Mouse (Mus musculus): ENCODE results near the gene Pkig.
"Not testable (repeated sequence)": the region's sequence is repeated elsewhere in the genome, so short reads cannot be mapped to it uniquely, and the experiment has no call there.

The Pkig gene

DNA sequence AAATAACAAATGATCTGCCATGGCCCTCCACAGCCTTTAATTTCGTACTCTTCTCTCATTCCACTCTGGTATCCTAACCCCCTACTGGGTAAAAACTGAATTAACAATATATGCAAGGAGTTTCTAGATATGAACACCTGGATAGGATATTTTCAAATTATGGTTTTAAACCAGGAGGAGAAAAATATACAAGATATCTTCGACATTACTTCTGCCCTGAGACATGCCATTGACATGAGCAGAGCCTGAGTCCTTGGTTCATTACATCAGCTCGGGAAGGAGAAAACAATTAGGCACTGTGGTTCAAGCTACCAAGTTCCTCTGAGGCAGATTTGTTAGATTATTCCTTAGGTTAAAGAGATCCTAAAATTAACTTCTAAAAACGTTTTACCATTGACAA is 14.1 kb upstream of the Pkig start:
- DNase-seq: no peak

DNA sequence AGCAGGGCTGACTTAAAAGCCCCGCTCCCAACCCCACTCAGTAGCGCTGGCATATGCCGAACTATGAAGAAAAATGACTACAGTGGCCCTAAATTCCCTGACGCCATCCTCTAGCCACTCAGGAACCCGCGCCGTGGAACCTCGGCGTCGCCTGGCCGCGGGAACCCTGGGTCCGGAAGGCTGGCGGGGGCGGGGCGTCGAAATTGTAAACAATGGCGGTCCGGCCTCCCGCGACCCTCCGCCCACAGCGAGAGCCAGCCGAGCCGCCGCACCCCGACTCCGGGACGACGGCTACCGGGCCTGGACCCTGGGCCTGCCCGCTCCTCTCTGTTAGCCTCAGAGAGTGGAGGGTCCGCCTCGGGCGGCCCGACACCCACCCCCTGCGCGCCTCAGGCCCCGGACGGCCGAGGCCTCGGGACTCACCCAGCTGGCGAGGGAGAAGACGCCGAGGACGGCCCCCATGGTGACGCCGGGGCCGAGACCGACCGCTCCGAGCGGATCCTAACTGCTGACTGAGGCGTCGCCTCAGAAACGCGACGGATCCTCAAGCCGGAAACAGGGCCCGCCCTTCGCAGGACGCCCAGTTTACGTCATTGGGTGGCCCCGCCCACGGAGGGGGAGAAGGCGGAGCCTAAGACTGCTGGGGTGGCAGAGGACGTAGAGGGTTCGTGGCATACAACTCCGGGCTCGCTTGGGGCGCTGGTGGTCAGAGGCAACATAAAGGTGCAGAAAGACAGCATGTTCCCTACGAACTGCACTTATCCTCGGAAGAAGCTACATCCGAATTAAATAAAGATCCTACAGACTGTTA is 13.4 kb upstream of the Pkig start, which contains the start of gene Serinc3:
Serinc3 (minus strand) TSS at position 557 of the 811 bp plus-strand sequence.
- DNase-seq: peak; percentile 99

DNA sequence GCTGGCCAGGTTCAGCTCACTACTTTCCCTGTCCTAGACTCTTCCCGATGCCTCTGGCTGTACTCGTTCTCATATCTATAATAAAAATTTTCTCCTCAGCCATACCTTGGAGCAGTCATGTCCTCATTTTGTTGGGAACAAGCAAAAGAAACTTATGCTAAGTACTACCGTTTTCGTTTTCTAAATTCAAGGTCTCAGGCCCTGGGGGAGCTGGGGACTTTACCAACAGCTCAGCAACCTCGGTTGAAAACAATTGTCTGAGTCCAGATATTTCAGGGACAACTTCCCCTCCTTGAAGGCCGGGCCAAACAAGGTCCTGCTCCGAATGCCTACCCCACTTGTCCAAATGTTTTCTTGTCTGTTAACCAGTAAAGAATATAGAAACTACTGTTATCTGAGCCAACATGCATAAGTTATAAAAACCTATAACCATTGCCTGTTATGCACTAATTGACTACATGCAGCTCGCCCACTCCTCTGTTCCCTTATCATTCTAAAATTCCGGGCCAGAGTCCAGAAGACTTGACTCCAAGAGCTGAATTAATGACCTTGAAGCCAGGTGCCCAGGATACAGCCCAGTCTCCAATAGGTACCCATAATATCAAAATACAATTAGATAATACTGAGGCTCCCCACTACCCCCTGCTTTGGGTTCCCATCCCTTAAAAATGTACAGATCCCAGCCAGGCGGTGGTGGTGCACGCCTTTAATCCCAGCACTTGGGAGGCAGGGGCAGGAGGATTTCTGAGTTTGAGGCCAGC is 12.3 kb upstream of the Pkig start:
- no peak for DNase-seq

DNA sequence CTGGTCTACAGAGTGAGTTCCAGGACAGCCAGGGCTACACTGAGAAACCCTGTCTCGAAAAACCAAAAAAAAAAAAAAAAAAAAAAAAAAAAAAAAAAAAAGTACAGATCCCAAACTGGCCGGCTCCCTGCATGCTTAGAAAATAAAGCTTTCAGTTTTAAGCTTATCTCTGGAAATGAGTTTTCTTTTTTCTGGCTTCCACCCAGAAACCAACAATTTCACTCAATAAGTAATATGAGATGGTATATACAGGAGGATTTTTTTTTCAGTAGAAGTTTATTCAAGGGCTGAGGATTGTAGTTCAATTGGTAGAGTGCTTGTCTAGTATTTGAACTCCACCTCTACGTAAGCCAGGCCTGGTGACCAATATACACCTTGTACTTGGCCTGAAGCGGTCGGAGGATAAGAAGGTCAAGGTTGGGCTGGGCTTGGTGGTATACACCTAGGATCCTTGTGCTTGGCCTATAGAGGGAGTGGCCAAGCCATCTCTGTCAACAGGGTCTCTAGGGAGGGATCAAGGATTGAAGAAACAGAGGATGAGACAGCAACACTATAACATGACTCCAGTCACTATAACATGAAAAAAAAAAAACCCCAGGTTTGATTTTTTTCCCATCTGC is 11.6 kb upstream of the Pkig start:
- no peak for DNase-seq

DNA sequence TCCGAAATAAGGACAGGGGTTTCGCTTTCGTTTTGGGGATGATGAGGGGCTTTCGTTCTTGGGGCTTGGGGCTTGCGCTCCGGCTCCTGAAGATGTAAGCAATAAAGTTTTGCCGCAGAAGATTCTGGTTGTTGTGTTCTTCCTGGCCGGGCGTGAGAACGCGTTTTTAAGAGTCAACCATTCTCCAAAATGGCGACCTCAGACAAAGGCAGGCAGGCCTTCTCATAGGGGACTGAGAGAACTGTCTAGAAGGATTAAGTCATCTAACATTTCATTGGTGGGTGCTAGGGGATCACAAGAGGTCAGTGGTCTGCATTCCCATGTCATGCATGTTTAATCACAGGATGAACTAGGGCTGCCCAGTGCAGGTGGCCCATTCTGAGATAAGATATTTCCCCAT is 2.5 kb upstream of the Pkig start:
- not testable (repeated sequence) for DNase-seq

DNA sequence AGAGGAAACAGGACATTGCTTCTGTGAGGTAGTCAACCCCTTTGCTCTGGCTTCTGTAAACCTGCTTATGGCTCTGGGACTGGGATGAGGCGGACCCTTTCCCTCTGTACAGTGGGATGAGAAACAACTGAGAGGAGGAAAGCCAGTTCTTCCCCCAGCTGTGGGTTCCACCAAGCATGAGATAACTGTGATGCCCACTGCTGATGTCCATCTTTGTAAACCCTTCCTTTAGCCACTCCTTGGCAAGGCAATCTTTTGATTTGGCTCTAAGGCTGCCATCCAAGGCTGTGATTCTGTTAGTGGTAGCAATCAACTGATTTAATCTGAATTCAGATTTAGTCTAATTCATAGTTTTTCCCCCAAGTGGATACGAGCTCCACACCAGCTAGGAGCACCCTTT is 700 bp upstream of the Pkig start:
- no peak for DNase-seq

DNA sequence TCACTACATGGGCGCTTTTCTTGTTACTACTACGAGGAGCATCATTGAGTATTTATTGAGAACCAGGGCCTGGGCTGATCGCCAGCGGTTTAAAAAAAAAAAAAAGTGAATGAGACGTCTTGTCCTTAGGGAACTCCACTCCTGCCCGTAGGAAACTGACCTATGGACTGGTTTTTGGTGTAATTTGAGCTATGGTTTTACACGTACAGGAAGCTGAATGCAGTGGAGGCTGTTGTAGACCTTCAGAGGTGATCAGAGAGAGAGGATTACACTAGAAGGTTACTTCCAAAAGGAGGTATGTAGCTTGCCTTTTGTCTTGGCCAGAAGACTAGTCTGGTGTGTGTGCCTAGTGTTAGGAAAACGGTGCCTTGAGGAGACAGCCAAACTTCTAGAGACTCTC is 755 bp downstream of the Pkig start:
- DNase-seq: peak; percentile 64

DNA sequence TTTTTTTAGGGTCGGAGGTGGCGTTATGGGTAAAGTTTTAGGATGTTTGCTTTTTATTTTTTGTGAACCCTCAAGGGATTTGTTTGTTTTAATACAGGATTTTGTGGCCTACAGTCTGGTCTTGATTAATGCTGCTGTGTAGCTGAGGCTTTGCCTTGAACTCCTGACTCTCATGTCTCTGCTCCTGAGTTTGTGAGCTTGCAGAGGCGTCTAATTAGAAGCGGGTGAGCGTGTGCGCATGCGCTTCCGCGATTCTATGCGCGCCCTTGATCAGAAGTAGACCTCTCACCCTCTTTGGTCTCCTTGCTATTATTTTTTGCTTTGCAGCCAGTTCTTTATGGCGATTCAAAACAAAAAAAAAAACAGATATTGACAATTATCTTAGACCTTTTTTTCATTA is 1.2 kb downstream of the Pkig start:
- no peak for DNase-seq

DNA sequence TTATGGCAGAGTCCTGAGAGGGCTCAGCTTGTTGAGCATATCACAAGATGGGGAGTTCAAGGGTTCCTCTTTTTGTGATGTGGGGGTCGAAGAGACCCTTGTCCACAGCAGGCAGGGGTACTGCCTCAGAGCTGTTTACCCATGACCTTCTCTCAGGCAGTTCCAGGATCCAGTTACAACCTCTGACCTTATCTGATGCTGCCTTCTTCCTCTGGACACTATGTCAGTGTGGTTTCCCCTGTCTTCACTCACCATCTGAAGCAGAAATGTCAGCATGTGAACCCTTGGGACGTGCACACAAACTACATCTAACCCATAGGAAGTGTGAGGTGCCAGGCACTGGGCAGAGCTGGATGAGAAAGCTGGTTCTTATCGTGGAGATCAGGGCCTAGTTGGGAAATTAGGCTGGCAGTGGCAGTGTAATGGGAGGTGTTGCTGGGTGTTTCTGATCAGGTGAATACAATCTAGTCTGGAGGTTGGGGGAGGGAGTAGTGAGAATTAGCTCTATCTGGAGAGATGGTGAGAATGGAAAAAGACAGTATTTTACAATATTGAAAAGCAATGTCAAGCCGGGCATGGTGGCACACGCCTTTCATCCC is 2.0 kb downstream of the Pkig start:
- DNase-seq: no peak

DNA sequence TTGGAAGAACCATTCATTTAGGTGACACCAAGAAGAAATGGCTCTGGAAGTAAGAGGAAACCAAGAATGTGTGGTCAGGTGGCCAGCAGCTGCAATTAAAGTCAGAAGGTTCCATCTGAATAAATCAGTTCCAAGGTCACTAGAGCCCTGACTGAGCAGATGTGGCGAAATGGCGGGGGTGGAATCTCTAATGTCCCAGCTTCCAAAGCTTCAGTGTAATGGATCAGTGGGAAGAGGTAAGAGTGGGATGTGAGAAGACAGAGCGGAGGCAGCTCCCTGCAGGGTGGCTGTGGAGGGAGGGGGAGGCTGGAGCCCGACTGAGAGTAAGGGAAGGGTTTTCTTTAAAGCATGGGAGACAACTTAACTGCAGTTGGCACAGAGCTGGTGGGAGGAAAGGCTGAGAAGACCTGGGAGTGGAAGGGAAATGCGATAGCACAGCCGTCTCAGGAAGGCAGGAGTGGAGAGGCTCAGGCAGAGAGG is 3.2 kb downstream of the Pkig start:
- DNase-seq: peak; percentile 36

DNA sequence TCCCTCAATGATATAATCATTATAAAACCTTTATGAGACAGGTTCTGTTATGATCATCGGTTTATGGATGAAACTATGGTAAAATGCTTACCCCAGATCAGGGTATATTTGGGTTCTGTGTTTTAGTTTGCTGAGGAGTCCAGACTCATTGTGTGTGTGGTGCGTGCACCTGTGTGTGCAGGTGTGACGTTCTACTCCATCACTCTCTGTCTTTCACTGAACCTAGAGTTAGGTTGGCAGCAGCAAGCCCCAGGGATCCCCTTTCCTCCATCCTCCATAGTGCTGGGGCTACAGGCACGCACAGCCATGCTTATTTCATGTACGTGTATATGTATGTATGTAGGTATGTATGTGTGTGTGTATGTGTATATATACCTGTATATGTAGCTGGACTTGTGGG is 3.9 kb downstream of the Pkig start:
- DNase-seq: no peak

DNA sequence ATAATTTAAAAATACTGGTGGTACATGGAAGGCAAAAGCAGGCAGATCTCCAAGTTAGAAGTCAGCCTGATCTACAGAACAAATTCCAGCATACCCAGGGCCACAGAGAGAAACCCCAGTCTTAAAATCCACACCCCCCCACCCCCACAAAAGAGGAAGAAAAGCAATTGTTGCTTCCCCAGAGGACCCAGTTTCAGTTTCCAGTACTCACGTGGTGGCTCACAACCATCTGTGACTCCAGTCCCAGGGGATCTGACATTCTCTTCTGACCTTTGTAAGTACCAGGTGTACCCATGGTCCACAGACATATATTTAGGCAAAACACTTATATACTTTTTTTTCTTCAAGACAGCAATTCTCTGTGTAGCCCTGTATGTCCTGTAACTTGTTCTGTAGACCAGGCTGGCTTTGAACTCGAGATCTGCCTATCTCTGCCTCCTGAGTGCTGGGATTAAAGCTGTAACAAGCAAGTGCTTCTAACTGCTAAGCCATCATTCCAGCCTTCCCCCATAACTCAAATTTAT is 4.6 kb downstream of the Pkig start:
- DNase-seq: no peak

DNA sequence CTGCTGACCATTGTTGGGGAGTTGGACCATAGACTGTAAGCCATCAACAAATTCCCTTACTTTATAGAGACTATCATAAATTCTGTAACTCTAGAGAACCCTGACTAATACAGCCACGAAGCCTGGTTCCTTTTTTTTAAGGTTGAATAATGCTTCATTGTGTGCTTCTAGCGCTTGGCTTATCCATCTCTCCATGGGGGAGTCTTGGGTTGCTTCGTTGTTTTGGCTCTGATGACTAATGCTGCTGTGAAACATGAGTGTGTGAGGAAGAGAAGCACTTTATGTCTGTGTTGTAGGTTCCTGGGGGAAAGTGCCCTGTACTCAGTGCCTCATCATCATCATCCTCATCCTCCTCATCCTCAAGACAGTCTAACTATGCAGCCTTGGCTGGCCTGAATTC is 5.7 kb downstream of the Pkig start:
- no peak for DNase-seq

DNA sequence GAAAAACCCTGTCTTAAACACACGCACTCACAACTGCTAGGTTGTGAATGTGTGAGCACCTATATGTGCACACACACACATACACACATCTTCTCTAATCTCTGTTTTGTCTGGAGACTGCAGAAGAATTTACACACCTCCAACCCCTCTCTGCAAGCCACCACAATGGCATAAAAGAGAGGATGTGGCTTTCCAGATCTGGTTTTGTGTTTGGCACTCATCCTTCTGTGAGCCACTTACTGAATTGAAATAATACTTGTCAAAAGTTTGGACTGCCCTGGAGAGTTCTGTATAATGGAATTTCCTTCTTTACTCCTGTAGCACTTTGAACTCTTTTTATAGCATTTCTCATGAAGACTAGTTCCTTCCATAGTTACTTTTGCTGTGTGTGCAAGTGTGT is 8.9 kb downstream of the Pkig start:
- no peak for DNase-seq

DNA sequence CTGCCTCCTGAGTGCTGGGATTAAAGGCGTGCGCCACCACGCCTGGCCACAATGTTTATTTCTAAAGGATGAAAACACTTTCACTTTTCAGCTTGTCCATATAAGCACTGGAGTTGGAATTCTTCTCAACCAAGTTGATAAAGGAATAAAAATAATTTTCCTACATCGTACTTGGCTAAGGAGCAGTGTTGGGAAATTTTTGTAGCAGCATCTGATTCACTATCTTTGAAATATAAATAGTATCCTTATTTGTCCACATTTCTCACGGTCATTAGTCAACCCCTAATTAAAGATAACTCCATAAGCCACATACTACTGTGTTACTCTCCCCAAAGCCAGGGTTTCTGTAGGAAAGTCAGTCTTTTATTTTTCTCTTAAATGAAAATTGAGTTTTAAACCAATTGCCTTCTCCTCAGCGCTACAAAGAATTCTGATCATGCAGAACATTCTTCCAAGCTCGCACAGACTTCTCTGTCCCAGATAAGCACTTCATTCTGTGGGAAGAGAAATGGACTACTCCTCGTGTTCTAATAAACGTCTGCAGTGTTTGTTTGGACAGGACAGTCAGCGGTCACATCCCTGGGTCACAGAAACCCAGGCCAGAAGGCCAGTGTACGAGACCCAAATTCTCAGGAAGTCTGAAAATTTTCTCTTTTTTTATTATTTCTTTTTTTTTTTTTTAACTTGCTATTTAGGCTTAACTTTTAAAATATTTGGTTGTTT is 12.8 kb downstream of the Pkig start:
- DNase-seq: peak; percentile 62

DNA sequence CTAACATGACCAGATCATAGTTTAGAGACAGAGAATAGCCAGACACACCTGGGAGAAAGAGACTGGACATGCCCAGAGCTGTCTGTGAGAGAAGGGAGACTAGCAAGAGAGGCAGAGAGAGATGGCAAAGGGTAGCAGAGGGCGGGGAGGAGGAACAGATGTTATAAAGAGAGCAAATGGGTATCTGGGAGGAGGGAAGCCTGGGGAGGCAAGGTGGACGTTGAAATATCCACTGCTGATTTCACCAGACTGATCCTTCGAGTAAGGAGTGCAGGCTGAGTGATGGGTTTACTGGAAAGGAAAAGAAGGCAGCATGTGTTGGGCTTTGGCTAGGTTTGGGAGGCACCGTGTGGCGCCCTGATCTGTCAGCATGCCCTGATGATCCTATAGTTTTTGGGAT is 16.2 kb downstream of the Pkig start:
- DNase-seq: no peak

DNA sequence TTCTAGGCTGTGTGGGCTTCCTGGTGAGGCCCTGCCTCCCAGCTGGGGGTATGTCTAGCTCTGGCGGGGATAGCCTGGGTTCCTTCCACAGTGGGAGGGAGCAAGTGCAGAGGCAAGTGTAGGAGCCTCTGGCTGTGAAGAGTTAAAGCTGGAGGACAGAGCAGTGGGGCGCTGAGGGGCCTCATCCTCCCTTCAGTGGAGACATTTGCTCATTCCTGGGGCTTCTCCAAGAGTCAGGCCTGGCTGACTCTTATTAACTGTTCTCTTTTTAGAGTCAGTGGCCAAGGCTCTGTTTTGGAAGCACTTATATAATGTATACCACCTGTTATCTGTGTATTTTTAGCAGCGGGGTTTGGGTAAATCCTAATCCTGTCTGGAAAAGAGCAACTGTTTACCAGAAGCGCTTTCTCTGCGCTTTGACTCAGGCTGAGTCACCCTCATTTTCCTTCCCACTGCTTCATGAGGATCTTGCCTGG is 17.0 kb downstream of the Pkig start:
- DNase-seq: peak; percentile 33

DNA sequence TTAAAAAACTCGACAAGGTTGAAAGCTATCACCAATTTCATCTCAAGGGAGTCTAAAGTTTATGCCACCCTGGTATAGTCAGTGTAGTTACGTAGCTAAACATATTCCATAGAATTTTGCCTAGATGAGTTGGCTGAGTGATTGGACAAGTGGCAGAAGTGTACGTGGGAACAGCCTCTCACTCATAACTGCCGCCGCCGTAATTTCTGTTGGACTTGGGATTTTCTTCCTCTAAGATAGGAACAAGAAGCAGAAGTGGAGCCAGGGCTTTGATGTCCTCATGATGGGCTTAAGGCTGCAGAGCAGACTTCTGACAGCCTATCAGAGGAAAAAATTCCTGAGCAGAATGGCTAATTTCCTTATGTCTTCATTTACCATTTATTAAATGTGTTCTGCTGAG is 17.5 kb downstream of the Pkig start:
- DNase-seq: no peak

DNA sequence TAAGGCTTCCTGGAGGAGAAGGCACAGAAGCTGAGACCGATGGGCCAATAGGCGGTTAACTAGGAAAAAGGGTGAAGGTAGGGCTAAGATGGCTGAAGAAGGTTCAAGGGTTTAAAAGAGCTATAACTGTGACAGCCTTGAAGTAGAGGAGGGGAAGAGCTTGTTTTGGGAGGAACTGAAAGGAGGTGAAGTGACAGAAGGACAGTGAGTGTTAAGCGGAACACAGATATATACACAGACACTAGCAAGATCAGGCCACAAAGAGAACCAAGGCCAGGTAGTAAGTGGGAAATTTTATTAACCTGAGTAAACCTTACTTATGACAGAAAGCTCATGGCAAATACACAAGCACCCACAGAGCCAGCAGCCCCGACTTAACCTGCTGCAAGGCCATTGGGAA is 18.1 kb downstream of the Pkig start:
- no peak for DNase-seq

DNA sequence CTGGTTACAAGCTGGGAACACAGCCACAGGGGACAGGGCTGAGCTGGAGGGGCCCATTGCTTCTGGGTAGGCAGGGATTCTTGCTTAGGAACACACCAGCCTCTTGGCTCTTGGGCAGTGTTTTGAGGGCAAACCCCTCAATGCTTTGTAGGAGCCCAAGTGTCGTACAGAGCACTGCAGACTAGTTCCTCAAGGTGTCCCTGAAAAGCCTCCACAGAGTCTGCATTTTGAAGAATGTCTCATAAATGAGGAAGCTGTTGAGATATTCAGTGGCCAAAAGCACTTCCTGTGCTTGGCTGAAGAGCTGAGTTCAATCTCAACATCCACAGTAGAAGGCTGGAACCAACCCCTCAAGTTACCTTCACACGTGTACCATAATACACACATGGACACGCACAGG is 18.6 kb downstream of the Pkig start:
- DNase-seq: no peak

DNA sequence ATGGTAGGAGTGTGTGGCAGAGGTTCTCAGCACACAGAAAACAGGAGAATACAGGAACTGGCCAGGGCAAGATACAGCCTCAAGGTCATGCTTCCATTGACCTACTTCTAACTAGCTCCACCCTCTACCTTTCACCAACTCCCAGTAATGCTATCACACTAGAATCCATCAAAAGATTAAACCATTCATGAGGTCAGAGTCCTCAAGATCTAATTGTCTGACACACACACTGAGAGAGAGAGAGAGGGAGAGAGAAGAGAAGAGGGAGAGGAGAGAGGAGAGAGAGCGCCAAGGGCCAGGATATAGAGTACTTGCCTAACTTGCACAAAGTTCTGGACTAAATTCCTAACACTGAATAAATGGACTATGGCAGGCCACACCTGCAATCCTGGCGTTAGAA is 24.2 kb downstream of the Pkig start:
- DNase-seq: no peak

DNA sequence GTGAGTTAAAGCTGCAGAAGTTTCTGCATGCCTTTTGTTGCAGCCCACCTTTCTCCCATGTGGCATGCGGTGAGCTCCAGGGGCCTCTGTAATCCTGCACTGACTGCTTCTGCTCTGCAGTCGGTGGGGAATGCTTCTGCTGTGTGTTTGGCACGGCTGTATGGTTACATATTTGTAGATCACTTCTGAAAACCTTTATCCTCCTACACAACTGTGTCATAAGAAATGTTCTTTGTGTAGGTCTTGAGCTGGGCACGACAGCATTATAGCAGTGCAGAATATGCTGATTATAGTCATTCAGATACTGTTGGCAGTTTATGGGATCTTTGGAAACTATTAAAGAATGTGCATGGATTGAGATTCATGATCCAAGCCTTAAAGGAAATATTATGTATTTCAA is 27.1 kb downstream of the Pkig start:
- DNase-seq: no peak

All from kidney, postnatal 14 days (tissue).